Mouse (Mus musculus): ENCODE data around the gene Rapgef4.

Gene Rapgef4

GRCm38 (mm10) chr2:72235361-72235901, 254.4 kb downstream of the Rapgef4 start:
- DNase-seq (ENCODE audit: low spot score), result no peak

GRCm38 (mm10) chr2:72238421-72238820, 257.4 kb downstream of the Rapgef4 start:
- DNase-seq (ENCODE audit: low spot score), result no peak

GRCm38 (mm10) chr2:72238925-72239324, 257.9 kb downstream of the Rapgef4 start:
- no peak for DNase-seq (ENCODE audit: low spot score)

- no peak for DNase-seq (ENCODE audit: low spot score)
These were observed 258.4 kb downstream of the Rapgef4 start for GRCm38 (mm10) chr2:72239456-72239855.

GRCm38 (mm10) chr2:72239993-72240392, 259.0 kb downstream of the Rapgef4 start:
- no peak for DNase-seq (ENCODE audit: low spot score)

- DNase-seq (ENCODE audit: low spot score), result no peak
These were observed 259.7 kb downstream of the Rapgef4 start for GRCm38 (mm10) chr2:72240691-72241090.

GRCm38 (mm10) chr2:72241714-72242472, 260.9 kb downstream of the Rapgef4 start:
- no peak for DNase-seq (ENCODE audit: low spot score)

- DNase-seq (ENCODE audit: low spot score), result no peak
These were observed 262.1 kb downstream of the Rapgef4 start for GRCm38 (mm10) chr2:72242910-72243675.

GRCm38 (mm10) chr2:72245631-72246030, 264.6 kb downstream of the Rapgef4 start:
- no peak for DNase-seq (ENCODE audit: low spot score)

- DNase-seq (ENCODE audit: low spot score), result no peak
These were observed 265.3 kb downstream of the Rapgef4 start for GRCm38 (mm10) chr2:72246376-72246775.

GRCm38 (mm10) chr2:72247819-72248218, 266.8 kb downstream of the Rapgef4 start:
- DNase-seq (ENCODE audit: low spot score), result no peak

- DNase-seq (ENCODE audit: low spot score), result no peak
These were observed 271.8 kb downstream of the Rapgef4 start for GRCm38 (mm10) chr2:72252510-72253505.

- no peak for DNase-seq (ENCODE audit: low spot score)
These were observed 272.8 kb downstream of the Rapgef4 start for GRCm38 (mm10) chr2:72253882-72254281.

GRCm38 (mm10) chr2:72254813-72255582, 274.0 kb downstream of the Rapgef4 start:
- DNase-seq (ENCODE audit: low spot score), result no peak

GRCm38 (mm10) chr2:72260704-72261103, 279.7 kb downstream of the Rapgef4 start:
- no peak for DNase-seq (ENCODE audit: low spot score)

GRCm38 (mm10) chr2:72262814-72263480, 281.9 kb downstream of the Rapgef4 start:
- no peak for DNase-seq (ENCODE audit: low spot score)

GRCm38 (mm10) chr2:72267390-72267789, 286.4 kb downstream of the Rapgef4 start:
- DNase-seq (ENCODE audit: low spot score), result no peak

GRCm38 (mm10) chr2:72269651-72270341, 288.8 kb downstream of the Rapgef4 start:
- DNase-seq (ENCODE audit: low spot score), result no peak

- no peak for DNase-seq (ENCODE audit: low spot score)
These were observed 297.3 kb downstream of the Rapgef4 start for GRCm38 (mm10) chr2:72278247-72278873.

All from ovary, postnatal 10 days (tissue).